Mouse (Mus musculus): ENCODE data around the gene Syce1. TPM values are rescaled to one million over a fixed set of nuclear protein-coding genes. Genes with fewer than 3 reads are reported as not detected.

Gene Syce1
- total and polyA plus RNA-seq, 3 experiments, result not detected

DNA sequence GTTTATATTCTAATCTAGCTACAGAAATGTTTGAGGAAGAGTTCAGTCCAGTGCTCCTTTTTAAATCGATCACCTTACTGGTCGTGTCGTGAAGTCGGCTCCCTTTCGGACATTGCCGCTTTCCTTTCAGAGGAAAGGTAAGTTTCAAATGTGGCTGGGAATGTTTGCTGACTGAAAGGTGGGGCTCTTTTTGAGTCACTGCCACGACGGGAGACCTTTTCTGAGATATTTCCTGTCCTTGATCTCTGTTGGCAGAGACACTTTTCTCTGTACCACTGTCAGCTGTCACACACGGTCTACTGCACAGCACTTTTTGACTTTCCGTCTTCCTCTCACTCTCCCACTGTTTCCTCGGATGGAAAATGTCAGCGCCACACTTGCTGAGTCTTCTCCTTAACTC, 25.2 kb upstream of the Syce1 start:
- TF ChIP-seq ELF1 (IDR thresholded peaks at IDR 0.05; ENCODE audit: low read depth, low read length), result no peak
- TF ChIP-seq MAFK (IDR thresholded peaks at IDR 0.05; ENCODE audit: borderline replicate concordance, low read depth, low read length), result no peak
- TF ChIP-seq KAT2A (conservative IDR thresholded peaks at IDR 0.05; ENCODE audit: low read depth, low read length), result no peak
- no peak for TF ChIP-seq GABPA (IDR thresholded peaks at IDR 0.05; ENCODE audit: low read depth, low read length)
- TF ChIP-seq MYC (IDR thresholded peaks at IDR 0.05; ENCODE audit: low read depth, low read length), result no peak
- TF ChIP-seq JUND (IDR thresholded peaks at IDR 0.05; ENCODE audit: low read depth, low read length), result no peak
- no peak for TF ChIP-seq POLR2AphosphoS5 (IDR thresholded peaks at IDR 0.05; ENCODE audit: borderline replicate concordance, low read depth, low read length)
- no peak for TF ChIP-seq NELFE (IDR thresholded peaks at IDR 0.05; ENCODE audit: low read depth, low read length)
- TF ChIP-seq MAZ (IDR thresholded peaks at IDR 0.05; ENCODE audit: low read depth, low read length), result no peak
- TF ChIP-seq POLR2A (IDR thresholded peaks at IDR 0.05; ENCODE audit: control insufficient read depth in 1 of 2, insufficient read depth in 1 of 2, low read depth in 1 of 2, low read length in 2 of 2, poor library complexity in 1 of 2), result no peak
- TF ChIP-seq ZMIZ1 (IDR thresholded peaks at IDR 0.05; ENCODE audit: low read depth, low read length), result no peak
- TF ChIP-seq TAL1 (IDR thresholded peaks at IDR 0.05; ENCODE audit: low read length), result no peak
- TF ChIP-seq HCFC1 (IDR thresholded peaks at IDR 0.05; ENCODE audit: low read depth, low read length), result no peak
- TF ChIP-seq USF2 (IDR thresholded peaks at IDR 0.05; ENCODE audit: borderline replicate concordance in 1 of 2, insufficient read depth in 1 of 2, low read depth in 1 of 2, low read length in 2 of 2), result no peak
- no peak for TF ChIP-seq ZC3H11A (IDR thresholded peaks at IDR 0.05; ENCODE audit: low read depth, low read length)
- no peak for TF ChIP-seq GATA1 (IDR thresholded peaks at IDR 0.05; ENCODE audit: low read depth, low read length)
- TF ChIP-seq MAX (IDR thresholded peaks at IDR 0.05; ENCODE audit: low read length), result no peak
- Histone ChIP-seq H3K79me2 (ENCODE audit: control insufficient read depth, insufficient read depth, low read length, poor library complexity) (no peaks in the 10 kb centered on the region), H3K27me3 (ENCODE audit: control insufficient read depth in 1 of 2, insufficient read depth in 2 of 2, low read length in 2 of 2) (peaks cover 7 to 24% of the 10 kb centered on the region in 2 experiments), H3K9me3 (replicated peaks; ENCODE audit: insufficient read depth, low read length) (no peaks in the 10 kb centered on the region), H3K27ac (ENCODE audit: control insufficient read depth, low read depth, low read length) (no peak overlapping the region), H3K4me3 (ENCODE audit: control insufficient read depth in 1 of 2, insufficient read depth in 1 of 2, low read depth in 2 of 2, low read length in 2 of 2) (no peak overlapping the region), H3K9ac (ENCODE audit: control insufficient read depth, low read depth, low read length, poor library complexity, severe bottlenecking) (no peak overlapping the region), H3K36me3 (ENCODE audit: control insufficient read depth in 1 of 2, insufficient read depth in 2 of 2, low read length in 2 of 2) (no peaks in the 10 kb centered on the region), H3K4me1 (ENCODE audit: control insufficient read depth in 1 of 2, insufficient read depth in 2 of 2, low read length in 2 of 2) (no peaks in the 10 kb centered on the region)
- no peak for DNase-seq (ENCODE audit: low read depth, low spot score)

DNA sequence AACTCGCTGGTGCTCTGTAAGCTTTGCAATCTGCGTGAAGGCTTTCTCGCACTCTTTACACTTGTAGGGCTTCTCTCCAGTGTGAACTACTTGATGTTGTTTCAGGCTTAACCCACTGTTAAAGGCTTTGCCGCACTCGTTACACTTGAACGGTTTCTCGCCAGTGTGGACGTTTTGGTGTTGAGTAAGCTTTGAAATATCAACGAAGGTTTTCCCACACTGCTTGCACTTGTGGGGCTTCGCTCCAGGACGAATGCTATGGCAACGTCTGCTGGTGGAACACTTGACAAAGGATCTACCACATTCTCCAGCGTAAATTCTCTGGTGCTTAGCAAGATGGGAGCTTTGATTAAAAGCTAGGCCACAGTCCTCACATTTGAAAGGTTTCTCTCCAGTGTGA, 24.1 kb upstream of the Syce1 start:
- Histone ChIP-seq H3K4me3 (ENCODE audit: control insufficient read depth in 1 of 2, insufficient read depth in 1 of 2, low read depth in 2 of 2, low read length in 2 of 2) (no peak overlapping the region), H3K36me3 (ENCODE audit: control insufficient read depth in 1 of 2, insufficient read depth in 2 of 2, low read length in 2 of 2) (no peaks in the 10 kb centered on the region), H3K27me3 (ENCODE audit: control insufficient read depth in 1 of 2, insufficient read depth in 2 of 2, low read length in 2 of 2) (peaks cover 0 to 15% of the 10 kb centered on the region in 2 experiments; a peak in 3 of 4 replicates), H3K27ac (ENCODE audit: control insufficient read depth, low read depth, low read length) (no peak overlapping the region), H3K9me3 (replicated peaks; ENCODE audit: insufficient read depth, low read length) (no peaks in the 10 kb centered on the region), H3K9ac (ENCODE audit: control insufficient read depth, low read depth, low read length, poor library complexity, severe bottlenecking) (no peak overlapping the region), H3K4me1 (ENCODE audit: control insufficient read depth in 1 of 2, insufficient read depth in 2 of 2, low read length in 2 of 2) (no peaks in the 10 kb centered on the region), H3K79me2 (ENCODE audit: control insufficient read depth, insufficient read depth, low read length, poor library complexity) (no peaks in the 10 kb centered on the region)
- TF ChIP-seq GABPA (IDR thresholded peaks at IDR 0.05; ENCODE audit: low read depth, low read length) (no peak), SMC3 (IDR thresholded peaks at IDR 0.05; ENCODE audit: low read depth, low read length) (no peak), MAX (IDR thresholded peaks at IDR 0.05; ENCODE audit: low read length) (no peak), ZNF384 (IDR thresholded peaks at IDR 0.05; ENCODE audit: low read depth, low read length) (no peak), ELF1 (IDR thresholded peaks at IDR 0.05; ENCODE audit: low read depth, low read length) (no peak), TAL1 (IDR thresholded peaks at IDR 0.05; ENCODE audit: low read length) (no peak), CHD2 (IDR thresholded peaks at IDR 0.05; ENCODE audit: low read length) (no peak), USF1 (IDR thresholded peaks at IDR 0.05; ENCODE audit: low read depth, low read length) (no peak), MAZ (IDR thresholded peaks at IDR 0.05; ENCODE audit: low read depth, low read length) (no peak), TCF12 (IDR thresholded peaks at IDR 0.05; ENCODE audit: low read depth, low read length) (no peak), MYB (IDR thresholded peaks at IDR 0.05; ENCODE audit: low read depth, low read length) (no peak), CHD1 (IDR thresholded peaks at IDR 0.05; ENCODE audit: low read depth, low read length) (no peak), KAT2A (conservative IDR thresholded peaks at IDR 0.05; ENCODE audit: low read depth, low read length) (no peak), UBTF (IDR thresholded peaks at IDR 0.05; ENCODE audit: borderline replicate concordance, insufficient read depth, low read depth, low read length) (no peak), TBP (IDR thresholded peaks at IDR 0.05; ENCODE audit: low read depth, low read length) (no peak), USF2 (IDR thresholded peaks at IDR 0.05; ENCODE audit: borderline replicate concordance in 1 of 2, insufficient read depth in 1 of 2, low read depth in 1 of 2, low read length in 2 of 2) (no peak), POLR2A (IDR thresholded peaks at IDR 0.05; ENCODE audit: control insufficient read depth in 1 of 2, insufficient read depth in 1 of 2, low read depth in 1 of 2, low read length in 2 of 2, poor library complexity in 1 of 2) (no peak), BHLHE40 (IDR thresholded peaks at IDR 0.05; ENCODE audit: borderline replicate concordance, low read depth, low read length) (no peak), ZMIZ1 (IDR thresholded peaks at IDR 0.05; ENCODE audit: low read depth, low read length) (no peak), MYC (IDR thresholded peaks at IDR 0.05; ENCODE audit: low read depth, low read length) (no peak)
- no peak for DNase-seq (ENCODE audit: low read depth, low spot score)

Data from MEL (cell line).